Mouse (Mus musculus) heart, embryonic 10.5 days (tissue): Measurements from ENCODE around the gene Slc25a34. TPM values are rescaled to one million over a fixed set of nuclear protein-coding genes. Genes with fewer than 3 reads are reported as not detected.

Source experiments
- DNase-seq: peaks from one replicate; pipeline ENCODE4 v3.0.0-alpha.2; 2017; ENCODE audit warnings: low spot score
- H3K27ac ChIP-seq: fragments of 300-500 bp; sonication (generic); 2 replicates; pipeline ENCODE4 v1.5.1; 2016; ENCODE audit warnings: mild to moderate bottlenecking
- H3K27me3 ChIP-seq: fragments of 300-500 bp; sonication (generic); 2 replicates; pipeline ENCODE4 v1.6.1; 2016; ENCODE audit warnings: mild to moderate bottlenecking; ENCODE audit not compliant: poor library complexity, insufficient read depth, severe bottlenecking
- H3K36me3 ChIP-seq: fragments of 300-500 bp; sonication (generic); 2 replicates; pipeline ENCODE4 v1.6.1; 2016; ENCODE audit warnings: mild to moderate bottlenecking, moderate library complexity
- H3K4me1 ChIP-seq: fragments of 300-500 bp; sonication (generic); 2 replicates; pipeline ENCODE4 v1.6.1; 2016; ENCODE audit warnings: mild to moderate bottlenecking
- H3K4me3 ChIP-seq: fragments of 300-500 bp; sonication (generic); 2 replicates; pipeline ENCODE4 v1.5.1; 2016; ENCODE audit warnings: mild to moderate bottlenecking, moderate library complexity
- H3K9me3 ChIP-seq: fragments of 300-500 bp; sonication (generic); 2 replicates; pipeline ENCODE4 v1.6.1; 2016; ENCODE audit warnings: mild to moderate bottlenecking, moderate library complexity
- WGBS: fragments of 180-500 bp; shearing (Covaris S2); methylation state at CpG from one replicate; pipeline ENCODE4 v1.1.7; 2016; 5-methylcytosine and 5-hydroxymethylcytosine counted together
- polyA plus RNA-seq: library from polyadenylated mRNA; unstranded; fragments of >200 nt; fragmentation: Nextera tagmentation; extraction: Ambion mirVana; gene quantifications from 2 replicates; pipeline ENCODE4 v1.2.1, GENCODE M21; 2016

Gene Slc25a34
- 0.20 and 0.34 TPM in 2 replicates for polyA plus RNA-seq

DNA sequence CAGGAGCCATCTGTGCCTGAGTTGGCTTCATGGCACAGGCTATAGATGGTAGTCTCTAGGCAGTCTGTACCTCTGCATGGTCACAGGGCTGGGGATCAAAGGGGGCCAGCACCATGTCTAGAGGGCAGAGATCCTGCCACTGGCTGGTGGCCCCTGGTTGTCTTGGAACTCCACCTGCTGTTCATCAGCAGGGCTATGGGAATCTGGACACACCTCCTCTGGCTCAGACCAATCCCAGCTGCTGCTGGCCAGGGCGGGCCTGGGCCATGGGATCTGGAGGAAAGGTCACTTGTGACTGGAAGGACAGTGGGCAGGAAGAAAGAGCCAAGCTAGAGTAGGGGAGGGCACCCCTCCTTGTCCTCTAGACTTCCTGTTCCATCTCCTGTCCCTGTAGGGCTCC is at the start of gene Slc25a34:
Gene Slc25a34, minus strand, starts transcription at position 156 of the 400 bp plus-strand sequence.
- no peak within 1 kb of the TSS for H3K4me3 ChIP-seq

DNA sequence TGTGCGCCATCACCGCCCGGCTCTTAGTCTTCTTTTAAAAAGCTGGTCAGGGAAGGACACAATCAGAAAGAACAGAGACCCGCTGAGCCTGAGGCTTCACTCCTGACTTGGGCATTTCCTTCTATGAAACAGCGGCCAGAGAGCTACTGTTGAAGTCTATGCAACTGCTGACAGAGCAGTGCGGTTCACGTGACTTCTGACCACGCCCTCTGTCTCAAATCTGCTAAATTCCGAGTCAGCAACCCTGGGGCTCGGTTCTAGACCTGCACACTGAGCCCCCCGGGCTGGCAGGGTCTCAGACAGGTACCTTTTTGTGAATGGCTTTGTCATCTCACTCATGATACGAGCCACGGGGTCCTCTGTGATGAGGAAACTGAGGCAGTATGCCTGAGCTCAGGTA is 48.7 kb upstream of the Slc25a34 start:
- H3K4me1 ChIP-seq, result peaks cover 10% of the 10 kb centered on the region; the same call in 1 of the 2 replicates
- no peaks in the 10 kb centered on the region for H3K27me3 ChIP-seq
- 66% methylated on average over 13 of the region's 13 CpGs for WGBS
- no peaks in the 10 kb centered on the region for H3K36me3 ChIP-seq
- no peak overlapping the region for H3K4me3 ChIP-seq
- no peak overlapping the region for H3K27ac ChIP-seq
- H3K9me3 ChIP-seq, result no peaks in the 10 kb centered on the region
- DNase-seq, result no peak

More for the DNA sequence above, at the start of gene Slc25a34:
- Histone ChIP-seq H3K27ac (peak within 1 kb of the TSS; percentile 62), H3K36me3 (peaks cover 43% of the 10 kb centered on the region), H3K9me3 (no peaks in the 10 kb centered on the region), H3K27me3 (no peaks in the 10 kb centered on the region), H3K4me1 (peaks cover 31% of the 10 kb centered on the region)
- no peak for DNase-seq
- 47% methylated on average over 1 of the region's 1 CpGs for WGBS

DNA sequence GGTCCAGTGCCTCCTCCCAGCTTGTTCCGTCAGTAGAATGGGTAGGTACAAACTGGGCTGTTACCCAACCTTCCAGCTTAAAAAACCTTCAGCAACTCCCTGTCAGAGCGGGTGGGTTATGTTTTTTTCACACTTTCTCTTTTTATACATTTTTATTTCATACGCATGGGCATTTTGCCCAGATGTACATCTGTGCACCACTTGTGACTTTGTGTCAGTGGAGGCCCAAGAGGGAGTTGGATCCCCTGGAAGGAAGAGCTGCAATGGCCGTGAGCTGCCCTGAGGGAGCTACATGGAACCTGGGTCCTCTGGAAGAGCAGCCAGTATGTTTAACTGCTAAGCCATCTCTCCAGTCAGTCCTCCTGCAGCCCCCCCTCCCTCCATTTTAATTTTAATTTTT is 47.8 kb upstream of the Slc25a34 start:
- 82% methylated on average over 4 of the region's 4 CpGs for WGBS
- no peaks in the 10 kb centered on the region for H3K36me3 ChIP-seq
- no peak overlapping the region for H3K27ac ChIP-seq
- H3K4me3 ChIP-seq, result no peak overlapping the region
- peaks cover 10% of the 10 kb centered on the region; the same call in 1 of the 2 replicates for H3K4me1 ChIP-seq
- H3K9me3 ChIP-seq, result no peaks in the 10 kb centered on the region
- no peak for DNase-seq
- H3K27me3 ChIP-seq, result no peaks in the 10 kb centered on the region

DNA sequence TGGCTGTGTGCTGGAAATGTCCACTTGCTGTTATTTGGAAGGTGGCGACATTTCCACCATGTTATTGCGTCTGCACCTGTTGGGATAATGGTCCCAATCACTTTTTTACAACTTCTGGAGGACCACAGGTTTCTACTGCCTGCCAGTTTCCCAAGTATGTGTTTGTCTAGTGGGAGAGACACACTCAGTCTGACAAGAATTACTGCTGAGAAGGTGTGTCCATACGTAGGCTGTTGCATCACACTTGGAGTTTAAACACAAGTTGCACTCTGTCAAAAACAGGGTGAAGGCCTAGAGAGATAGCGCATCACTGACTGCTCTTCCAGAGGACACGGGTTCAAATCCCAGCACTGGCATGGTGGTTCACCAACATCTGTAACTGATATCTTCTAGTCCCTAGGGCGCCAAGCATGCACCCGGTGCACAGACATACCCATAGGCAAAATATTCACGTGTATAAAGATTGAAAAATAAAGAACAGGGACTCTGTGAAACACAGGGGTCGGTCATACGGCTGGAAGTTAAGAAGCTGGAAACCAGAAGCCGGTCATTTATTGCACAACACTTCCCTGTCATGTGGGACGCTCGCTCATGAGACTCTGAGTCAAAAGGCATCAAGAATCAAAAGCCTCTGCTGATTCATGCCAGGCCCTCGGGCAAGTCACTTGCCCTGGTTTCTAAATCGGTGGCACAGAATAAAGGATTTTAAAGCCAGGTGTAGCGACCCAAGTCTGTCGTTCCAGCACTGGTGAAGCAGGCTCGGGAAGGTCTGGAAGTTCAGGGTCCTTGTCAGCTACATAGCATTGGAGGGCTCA is 46.5 kb upstream of the Slc25a34 start:
- Histone ChIP-seq H3K27ac (no peak overlapping the region), H3K9me3 (no peaks in the 10 kb centered on the region), H3K4me1 (peaks cover 3% of the 10 kb centered on the region; the same call in 1 of the 2 replicates), H3K36me3 (no peaks in the 10 kb centered on the region), H3K27me3 (no peaks in the 10 kb centered on the region), H3K4me3 (no peak overlapping the region)
- WGBS, result 84% methylated on average over 18 of the region's 18 CpGs
- DNase-seq, result no peak

DNA sequence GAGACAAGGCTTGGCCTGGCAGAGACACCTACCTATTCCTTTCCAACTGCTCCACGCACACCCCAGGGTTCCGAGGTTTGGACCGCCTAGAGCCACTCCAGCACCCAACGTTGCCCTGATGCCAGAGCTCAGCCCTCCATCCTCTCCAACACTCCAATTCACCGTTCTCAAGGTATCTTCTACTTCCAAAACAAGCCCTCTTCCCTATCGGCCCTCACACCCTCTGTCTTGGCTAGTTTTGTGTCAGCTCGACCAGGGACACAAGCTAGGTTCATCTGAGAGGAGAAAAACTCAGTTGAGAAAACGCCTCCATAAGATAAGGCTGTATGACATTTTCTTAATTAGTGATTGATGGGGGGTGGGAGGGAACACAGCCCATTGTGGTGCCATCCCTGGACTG is 41.2 kb upstream of the Slc25a34 start, which contains the start of gene Plekhm2:
Gene Plekhm2, minus strand, starts transcription at position 101 of the 400 bp plus-strand sequence.
- Histone ChIP-seq H3K36me3 (peaks cover 21% of the 10 kb centered on the region), H3K27me3 (no peaks in the 10 kb centered on the region), H3K4me3 (peak within 1 kb of the TSS; percentile 90), H3K9me3 (no peaks in the 10 kb centered on the region), H3K4me1 (peaks cover 21% of the 10 kb centered on the region), H3K27ac (peak within 1 kb of the TSS; percentile 93)
- WGBS, result 63% methylated on average over 8 of the region's 8 CpGs
- no peak for DNase-seq

DNA sequence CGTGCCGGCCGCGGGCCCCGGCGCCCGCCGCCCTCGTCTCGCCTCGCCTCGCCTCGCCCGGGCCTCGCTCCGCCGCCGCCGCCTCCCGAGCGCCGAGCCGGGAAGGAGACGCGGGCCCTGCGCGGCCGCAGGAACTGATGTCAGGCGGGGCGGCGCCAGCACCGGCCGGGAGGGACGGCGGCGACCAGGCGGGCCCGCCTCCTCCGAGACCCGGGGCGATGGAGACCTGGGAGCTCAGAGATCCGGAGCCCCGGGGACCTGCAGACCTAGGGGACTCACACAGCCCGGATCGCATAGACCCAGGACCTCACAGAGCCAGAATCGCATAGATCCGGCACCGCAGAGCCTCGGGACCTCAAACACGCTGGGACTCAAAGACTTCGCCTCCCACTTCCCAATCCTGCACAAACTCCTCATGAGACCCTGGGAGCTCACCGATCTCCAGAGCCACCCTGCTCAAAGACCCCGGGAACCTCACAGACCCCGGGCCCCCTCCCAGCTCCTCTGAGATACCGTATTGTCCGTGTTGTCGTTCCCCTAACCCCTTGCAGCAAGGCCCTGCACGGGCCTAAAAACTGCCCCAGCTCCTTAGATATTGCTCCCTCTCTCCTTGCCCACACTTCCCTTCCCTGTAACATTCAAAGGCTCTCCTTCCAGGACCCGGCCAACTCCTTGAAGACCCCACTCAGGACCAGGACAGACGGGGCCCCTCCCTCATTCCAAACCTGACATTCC is 40.6 kb upstream of the Slc25a34 start:
- 8% methylated on average over 57 of the region's 60 CpGs for WGBS
- H3K27ac ChIP-seq, result peak overlapping the region; percentile 93
- peaks cover 22% of the 10 kb centered on the region for H3K36me3 ChIP-seq
- no peak for DNase-seq
- H3K4me3 ChIP-seq, result peak overlapping the region; percentile 90
- peaks cover 21% of the 10 kb centered on the region for H3K4me1 ChIP-seq
- H3K9me3 ChIP-seq, result no peaks in the 10 kb centered on the region
- H3K27me3 ChIP-seq, result no peaks in the 10 kb centered on the region

DNA sequence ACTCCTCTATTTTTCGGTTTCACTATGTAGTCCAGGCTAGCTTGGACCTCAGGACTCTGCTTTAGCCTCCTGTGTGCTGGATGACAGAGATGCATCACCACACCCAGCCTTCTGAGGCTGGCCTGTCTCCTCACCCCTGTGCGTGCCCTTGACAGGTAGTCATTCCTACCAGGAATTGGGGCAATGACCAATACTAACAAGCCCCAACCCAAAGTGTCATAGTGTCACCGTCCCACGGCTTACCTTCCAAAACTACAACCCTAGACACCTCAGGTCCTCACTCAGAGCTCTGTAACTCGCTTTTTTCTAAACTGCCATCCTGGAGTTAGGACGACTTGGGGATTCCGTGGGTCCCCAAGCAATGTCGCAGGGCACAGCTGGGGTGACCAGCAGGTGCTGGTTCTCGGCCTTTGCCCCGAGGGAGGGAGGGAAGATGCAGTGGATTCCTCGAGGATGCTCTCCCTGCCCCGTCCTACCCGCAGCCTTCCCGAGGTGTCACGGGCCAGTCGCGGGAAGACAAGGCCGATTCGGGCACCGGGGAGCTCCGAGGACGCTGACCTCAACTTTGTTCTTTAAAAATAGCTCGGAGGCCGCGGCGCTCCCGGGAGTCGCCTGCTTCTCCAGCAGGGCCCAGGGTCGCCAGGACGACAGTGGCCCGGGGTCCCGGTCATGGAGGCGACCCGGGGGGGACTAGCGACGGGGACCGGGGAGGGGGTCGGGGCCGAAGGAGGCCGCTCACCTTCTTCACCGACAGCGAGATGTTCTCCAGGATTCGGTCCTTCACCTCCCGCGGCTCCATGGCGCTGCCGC is 39.7 kb upstream of the Slc25a34 start:
- DNase-seq, result peak; percentile 85

DNA sequence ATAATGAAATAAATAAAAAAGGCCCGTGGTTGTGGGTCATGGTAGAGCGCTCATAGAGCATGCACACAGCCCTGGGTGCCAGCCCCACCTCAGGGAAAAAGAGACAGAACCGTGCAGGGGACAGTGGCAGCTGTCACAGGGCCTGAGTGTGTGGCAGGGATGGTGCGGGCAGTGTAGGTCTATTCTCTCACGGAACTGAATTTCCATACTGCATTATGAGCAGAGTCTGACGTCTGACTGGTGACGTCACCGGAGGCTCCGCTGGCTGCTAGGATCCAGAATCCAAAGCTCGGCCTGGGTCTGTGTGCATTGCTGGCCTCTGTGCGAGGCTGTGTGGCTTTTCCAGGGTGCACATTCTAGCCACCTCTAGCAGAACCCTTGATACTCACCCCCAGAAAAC is 37.3 kb upstream of the Slc25a34 start:
- WGBS, result 89% methylated on average over 11 of the region's 11 CpGs

More for the DNA sequence above, 39.7 kb upstream of the Slc25a34 start:
- Histone ChIP-seq H3K4me1 (peaks cover 30% of the 10 kb centered on the region), H3K27ac (peak overlapping the region; percentile 93), H3K9me3 (no peaks in the 10 kb centered on the region), H3K4me3 (peak overlapping the region; percentile 90), H3K27me3 (no peaks in the 10 kb centered on the region), H3K36me3 (peaks cover 30% of the 10 kb centered on the region)
- WGBS, result 5% methylated on average over 47 of the region's 47 CpGs

DNA sequence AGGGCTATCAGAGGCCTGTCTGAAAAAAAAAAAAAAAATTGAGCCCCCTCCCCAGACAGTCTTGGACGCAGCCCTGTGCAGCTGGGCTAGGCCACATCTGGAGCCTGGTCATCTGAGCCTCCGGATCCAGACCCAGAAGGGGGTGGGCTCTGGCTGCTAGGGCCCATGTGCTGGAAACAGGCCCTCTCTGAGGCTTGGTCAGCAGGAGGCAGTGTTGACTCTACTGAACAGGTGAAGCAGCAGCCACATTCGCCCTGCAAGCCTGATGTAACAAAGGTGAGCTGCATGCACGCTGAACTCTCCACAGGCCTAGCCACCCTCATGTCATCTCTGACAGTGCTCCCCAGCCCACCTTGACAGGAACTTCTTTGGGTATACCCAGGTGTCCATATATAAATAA is 36.1 kb upstream of the Slc25a34 start:
- Histone ChIP-seq H3K4me1 (peaks cover 46% of the 10 kb centered on the region), H3K36me3 (peaks cover 42% of the 10 kb centered on the region), H3K9me3 (no peaks in the 10 kb centered on the region), H3K4me3 (no peak overlapping the region), H3K27me3 (no peaks in the 10 kb centered on the region), H3K27ac (no peak overlapping the region)
- WGBS, result 66% methylated on average over 4 of the region's 4 CpGs
- DNase-seq, result no peak

More for the DNA sequence above, 37.3 kb upstream of the Slc25a34 start:
- no peaks in the 10 kb centered on the region for H3K9me3 ChIP-seq
- no peak for DNase-seq
- peaks cover 37% of the 10 kb centered on the region for H3K36me3 ChIP-seq
- no peak overlapping the region for H3K4me3 ChIP-seq
- peaks cover 47% of the 10 kb centered on the region for H3K4me1 ChIP-seq
- no peak overlapping the region for H3K27ac ChIP-seq
- H3K27me3 ChIP-seq, result no peaks in the 10 kb centered on the region

DNA sequence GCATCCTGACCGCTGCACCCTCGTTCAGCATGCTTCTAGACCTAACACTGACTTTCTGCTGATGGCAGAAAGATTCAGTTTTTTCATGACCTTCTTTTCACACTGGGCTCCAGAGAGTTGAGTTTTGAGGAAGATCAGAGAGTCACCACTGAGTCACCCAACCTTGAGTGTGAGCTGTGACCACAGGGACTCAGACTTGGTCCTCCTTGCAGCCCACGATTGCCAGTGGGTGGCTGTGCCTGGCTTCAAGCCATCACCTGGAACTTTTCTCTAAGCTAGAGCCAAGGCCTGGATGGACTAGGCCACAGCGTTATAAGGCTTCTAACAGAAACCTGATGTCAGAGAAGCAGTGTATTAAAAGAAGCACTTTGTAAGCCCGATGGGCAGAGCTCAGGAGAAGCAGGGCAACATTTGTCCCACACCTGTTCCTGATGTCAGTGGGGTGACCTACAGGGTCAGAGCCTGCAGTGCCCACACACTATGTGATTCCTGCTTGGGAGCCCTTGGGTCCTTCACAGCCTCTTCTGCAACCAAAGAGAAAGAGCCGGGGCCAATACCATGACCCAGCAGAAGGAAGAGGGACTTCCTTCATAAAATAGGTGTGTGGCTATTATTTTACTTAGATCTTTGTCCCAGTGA is 35.3 kb upstream of the Slc25a34 start:
- no peaks in the 10 kb centered on the region for H3K27me3 ChIP-seq
- H3K4me3 ChIP-seq, result no peak overlapping the region
- H3K27ac ChIP-seq, result no peak overlapping the region
- H3K9me3 ChIP-seq, result no peaks in the 10 kb centered on the region
- WGBS, result 87% methylated on average over 6 of the region's 6 CpGs
- DNase-seq, result no peak
- H3K4me1 ChIP-seq, result peaks cover 44% of the 10 kb centered on the region
- H3K36me3 ChIP-seq, result peaks cover 48% of the 10 kb centered on the region

DNA sequence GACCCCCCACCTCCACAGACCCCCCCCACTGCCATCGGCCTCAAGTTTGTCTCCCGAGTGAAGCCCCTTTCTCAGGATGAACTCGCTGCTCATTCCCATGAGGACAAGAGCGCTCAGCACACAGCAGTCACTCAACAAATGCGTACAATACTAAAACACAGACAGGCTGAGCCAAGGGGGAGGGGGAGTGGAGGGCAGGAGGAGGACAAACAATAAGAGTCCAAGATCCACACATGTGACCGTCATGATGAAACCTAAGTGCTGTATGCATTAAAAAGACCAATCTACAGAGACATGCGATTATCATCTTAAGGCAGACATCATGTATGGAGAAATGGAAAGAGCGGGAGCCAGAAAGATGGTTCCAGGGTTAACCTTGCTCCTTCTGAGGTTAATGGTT is 33.3 kb upstream of the Slc25a34 start:
- no peak for DNase-seq
- no peaks in the 10 kb centered on the region for H3K27me3 ChIP-seq
- WGBS, result 77% methylated on average over 8 of the region's 8 CpGs
- H3K36me3 ChIP-seq, result peaks cover 60% of the 10 kb centered on the region
- H3K9me3 ChIP-seq, result no peaks in the 10 kb centered on the region
- H3K4me3 ChIP-seq, result no peak overlapping the region
- H3K4me1 ChIP-seq, result peaks cover 40% of the 10 kb centered on the region
- no peak overlapping the region; the same call in 1 of the 2 replicates for H3K27ac ChIP-seq
